In the genomic region with DNA sequence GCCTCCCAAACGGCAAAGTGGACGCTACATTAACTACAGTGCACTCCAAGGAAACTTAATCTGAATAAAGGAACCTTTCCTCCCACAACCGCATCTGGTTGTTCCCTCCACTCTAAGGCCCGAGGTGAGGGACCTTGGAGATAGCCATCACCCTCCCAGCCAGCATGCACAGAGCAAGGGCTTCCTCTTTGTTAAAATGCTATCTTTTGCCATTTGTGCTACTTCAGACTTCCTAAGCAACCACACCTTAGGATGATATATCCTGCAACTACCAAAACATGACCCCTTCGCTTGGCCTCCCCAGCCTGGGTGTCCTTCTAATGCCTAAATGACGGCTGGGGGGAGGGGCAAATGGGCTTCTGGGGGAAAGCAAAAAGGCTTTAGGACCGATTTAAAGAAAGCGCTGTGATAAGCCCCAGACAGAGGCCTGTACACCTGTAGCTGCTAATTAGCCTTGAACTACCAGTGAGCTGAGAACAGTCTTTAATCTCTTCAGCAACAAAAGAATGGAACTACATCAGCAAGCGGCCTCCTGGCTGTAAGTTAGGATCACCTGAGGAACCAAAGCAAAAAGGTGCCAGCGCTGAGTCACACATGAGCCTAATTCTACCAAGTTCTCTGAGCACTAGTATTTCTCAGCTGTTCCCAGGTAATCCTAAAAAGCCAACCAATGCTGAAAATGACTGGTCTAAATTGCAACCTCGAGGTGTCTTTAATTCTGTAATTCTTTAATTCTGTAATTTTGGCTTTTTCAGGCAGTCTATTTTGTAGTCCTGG, we compare ENCODE assay signal across 11 mouse cellular contexts. TPM values are rescaled to one million over a fixed set of nuclear protein-coding genes. Genes with fewer than 3 reads are reported as not detected.
A peak's percentile ranks its signal among the peaks of the same experiment; 100 is the strongest.
DNase-seq lines count a peak whose midpoint lies in the region; ATAC-seq lines count a peak whose summit lies in the region.
"Had no signal": no experiment of that assay in that cellular context is flagged by ENCODE, and none has a peak within 500 bp of the region (broad histone marks: within the 10 kb centered on the region; RNA-seq: fewer than 3 reads in every experiment).

No protein-coding gene starts in this region.

- ATAC-seq in embryonic facial prominence, embryonic 12.5 days (ENCODE audit: insufficient number of reproducible peaks, insufficient read depth, low FRiP score, low TSS enrichment): no peak
- no peak for ATAC-seq in kidney, embryonic 15.5 days (replicated peaks; ENCODE audit: low FRiP score)

- H3K4me2 ChIP-seq in embryonic facial prominence, embryonic 12.5 days (replicated peaks): peak overlapping the region; percentile 9; the same call in 1 of the 2 replicates
- H3K4me2 ChIP-seq in kidney, embryonic 15.5 days: peak overlapping the region; percentile 27
- H3K4me2 ChIP-seq: forebrain, embryonic 12.5 days; limb, embryonic 15.5 days had no signal

- peaks cover 13% of the 10 kb centered on the region for H3K36me3 ChIP-seq in embryonic facial prominence, embryonic 12.5 days
- peaks cover 13% of the 10 kb centered on the region for H3K36me3 ChIP-seq in embryonic facial prominence, embryonic 10.5 days (replicated peaks)
- H3K36me3 ChIP-seq in kidney, embryonic 15.5 days: peaks cover 24% of the 10 kb centered on the region
- H3K36me3 ChIP-seq: forebrain, embryonic 12.5 days had no signal

- 51% methylated on average over 11 of the region's 11 CpGs for WGBS in embryonic facial prominence, embryonic 12.5 days
- 47% methylated on average over 11 of the region's 11 CpGs for WGBS in embryonic facial prominence, embryonic 10.5 days
- 38% methylated on average over 11 of the region's 11 CpGs for WGBS in kidney, embryonic 15.5 days

- peaks cover 44% of the 10 kb centered on the region for H3K4me1 ChIP-seq in embryonic facial prominence, embryonic 12.5 days
- peaks cover 57% of the 10 kb centered on the region for H3K4me1 ChIP-seq in embryonic facial prominence, embryonic 10.5 days
- peaks cover 64% of the 10 kb centered on the region for H3K4me1 ChIP-seq in kidney, embryonic 15.5 days

- 0 out of 2 replicates have a peak, but pooled peaks cover 5% of the 10 kb centered on the region for H3K27me3 ChIP-seq in embryonic facial prominence, embryonic 12.5 days
- peaks cover 26% of the 10 kb centered on the region for H3K27me3 ChIP-seq in embryonic facial prominence, embryonic 10.5 days (replicated peaks; ENCODE audit: low read depth, poor library complexity, severe bottlenecking)
- no peaks in the 10 kb centered on the region for H3K27me3 ChIP-seq in kidney, embryonic 15.5 days
- H3K27me3 ChIP-seq: limb, embryonic 15.5 days had no signal

- H3K4me3 ChIP-seq in embryonic facial prominence, embryonic 12.5 days: no peak overlapping the region
- no peak overlapping the region for H3K4me3 ChIP-seq in embryonic facial prominence, embryonic 10.5 days
- H3K4me3 ChIP-seq in kidney, embryonic 15.5 days (replicated peaks): no peak overlapping the region
- H3K4me3 ChIP-seq: forebrain, embryonic 12.5 days; limb, embryonic 15.5 days had no signal

- H3K9ac ChIP-seq in embryonic facial prominence, embryonic 12.5 days: no peak overlapping the region
- no peak overlapping the region for H3K9ac ChIP-seq in kidney, embryonic 15.5 days
- H3K9ac ChIP-seq: forebrain, embryonic 12.5 days; limb, embryonic 15.5 days had no signal

- DNase-seq in embryonic facial prominence, embryonic 10.5 days (ENCODE audit: low spot score): no peak
- no peak for DNase-seq in kidney, postnatal 10 days
- peak; percentile 32 for DNase-seq in thymus, postnatal 4 days
- no peak for DNase-seq in thymus, adult 18-20 months
- no peak for DNase-seq in gastrocnemius, postnatal 4 days (ENCODE audit: low spot score in 2 of 2)
- DNase-seq in layer of hippocampus, adult 9-11 months: no peak
- DNase-seq: cerebellum, postnatal 10 days had no signal

- no peak overlapping the region for H3K27ac ChIP-seq in embryonic facial prominence, embryonic 12.5 days
- no peak overlapping the region for H3K27ac ChIP-seq in embryonic facial prominence, embryonic 10.5 days (replicated peaks)
- peak overlapping the region; percentile 52; the same call in 1 of the 2 replicates for H3K27ac ChIP-seq in kidney, embryonic 15.5 days
- H3K27ac ChIP-seq: forebrain, embryonic 12.5 days; limb, embryonic 15.5 days had no signal

- no peaks in the 10 kb centered on the region for H3K9me3 ChIP-seq in embryonic facial prominence, embryonic 12.5 days
- H3K9me3 ChIP-seq in embryonic facial prominence, embryonic 10.5 days: no peaks in the 10 kb centered on the region
- H3K9me3 ChIP-seq in kidney, embryonic 15.5 days (replicated peaks): no peaks in the 10 kb centered on the region
- H3K9me3 ChIP-seq: forebrain, embryonic 12.5 days; limb, embryonic 15.5 days had no signal

RNA-seq across cellular contexts. Expression of gene Foxo3, which starts 4.9 kb away (rescaled TPM):
- 5.9 and 6.5 TPM in 2 replicates for polyA plus RNA-seq in embryonic facial prominence, embryonic 12.5 days (2016; fragmentation: Nextera tagmentation; extraction: Ambion mirVana)
- 2.8 and 3.3 TPM in 2 replicates for polyA plus RNA-seq in embryonic facial prominence, embryonic 10.5 days (2016; fragmentation: Nextera tagmentation; extraction: Ambion mirVana)
- polyA plus RNA-seq in kidney, embryonic 15.5 days (2015; fragmentation: Nextera tagmentation; extraction: Ambion mirVana): 6.1 and 7.0 TPM in 2 replicates
- total RNA-seq in gastrocnemius, postnatal 4 days (2021): 10 to 100 TPM; 43.8 to 46.4 TPM
